Mouse (Mus musculus): ENCODE results near the gene Dlx6. TPM values are rescaled to one million over a fixed set of nuclear protein-coding genes. Genes with fewer than 3 reads are reported as not detected.

The Dlx6 gene
- not detected for polyA plus RNA-seq (2017; shearing (Covaris generic))

DNA sequence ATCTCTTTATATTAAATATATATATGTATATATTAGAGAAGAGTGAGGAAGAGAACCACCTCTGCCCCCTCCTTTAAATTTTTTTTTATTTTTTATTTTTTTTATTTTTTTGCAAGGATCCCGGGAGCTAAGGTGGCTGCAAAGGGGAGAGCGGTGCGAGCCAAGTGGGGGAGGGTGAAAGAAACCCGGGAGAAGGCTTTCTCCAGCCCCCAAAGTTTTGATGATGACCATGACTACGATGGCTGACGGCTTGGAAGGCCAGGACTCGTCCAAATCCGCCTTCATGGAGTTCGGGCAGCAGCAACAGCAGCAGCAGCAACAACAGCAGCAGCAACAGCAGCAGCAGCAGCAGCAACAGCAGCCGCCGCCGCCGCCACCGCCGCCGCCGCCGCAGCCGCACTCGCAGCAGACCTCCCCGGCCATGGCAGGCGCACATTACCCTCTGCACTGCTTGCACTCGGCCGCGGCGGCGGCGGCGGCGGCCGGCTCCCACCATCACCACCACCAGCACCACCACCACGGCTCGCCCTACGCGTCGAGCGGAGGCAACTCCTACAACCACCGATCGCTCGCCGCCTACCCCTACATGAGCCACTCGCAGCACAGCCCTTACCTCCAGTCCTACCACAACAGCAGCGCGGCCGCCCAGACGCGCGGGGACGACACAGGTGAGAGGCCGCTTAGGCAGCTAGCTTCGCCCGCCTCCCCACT is at the start of gene Dlx6:
Dlx6 (plus strand) TSS at position 175 of the 711 bp plus-strand sequence.

DNA sequence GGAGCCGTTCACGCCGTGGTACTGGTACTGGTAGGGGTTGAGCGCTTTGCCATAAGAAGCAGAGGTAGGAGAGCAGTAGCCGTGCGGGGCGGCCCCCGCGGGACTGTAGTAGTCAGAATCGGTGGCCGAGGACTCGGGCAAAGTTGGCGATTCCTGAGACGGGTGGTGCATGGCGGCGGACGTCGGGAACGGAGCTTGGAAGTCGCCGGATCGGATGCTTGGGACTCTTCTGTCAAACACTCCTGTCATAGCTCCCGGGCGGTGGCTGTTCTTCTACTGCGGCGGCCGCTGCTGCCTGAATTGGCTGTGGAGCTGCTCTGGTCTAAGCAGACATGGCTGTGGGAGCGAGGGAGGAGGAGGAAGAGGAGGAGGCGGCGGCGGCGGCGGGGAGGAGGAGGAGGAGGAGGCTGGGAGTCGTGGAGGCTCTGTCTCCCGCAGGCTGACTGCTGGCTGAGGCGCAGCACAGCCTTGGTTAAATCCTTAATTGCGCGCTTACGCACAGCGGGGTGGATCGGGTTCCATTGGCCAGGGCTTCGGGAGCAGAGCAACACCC is 18.6 kb downstream of the Dlx6 start, which contains the start of gene Dlx5:
Dlx5 (minus strand) TSS at position 448 of the 553 bp plus-strand sequence.

Other genes starting within 250 kb of the Dlx6 start
- gene Dlx5, start 18.8 kb downstream of the Dlx6 start, polyA plus RNA-seq (2017; shearing (Covaris generic)), result not detected
- gene Sdhaf3, start 92.7 kb downstream of the Dlx6 start, polyA plus RNA-seq (2017; shearing (Covaris generic)), result 2.8 TPM